Mouse (Mus musculus) hindbrain, embryonic 12.5 days (tissue): ENCODE measurements around the gene Gm37240. TPM values are rescaled to one million over a fixed set of nuclear protein-coding genes. Genes with fewer than 3 reads are reported as not detected.
"Not testable (repeated sequence)": the region's sequence is repeated elsewhere in the genome, so short reads cannot be mapped to it uniquely, and the experiment has no call there.

Source experiments
- ATAC-seq: fragments of 200-750 bp; cut with Nextera tagmentation; 2 replicates; pipeline ENCODE4 v1.8.0; 2017; ENCODE audit warnings: moderate TSS enrichment; ENCODE audit not compliant: low FRiP score
- H3K27ac ChIP-seq: fragments of 300-500 bp; sonication (generic); 2 replicates; pipeline ENCODE4 v1.5.1; 2016; ENCODE audit warnings: mild to moderate bottlenecking
- H3K27me3 ChIP-seq: fragments of 300-500 bp; sonication (generic); 2 replicates; pipeline ENCODE4 v1.6.1; 2016; ENCODE audit warnings: mild to moderate bottlenecking
- H3K36me3 ChIP-seq: fragments of 300-500 bp; sonication (generic); 2 replicates; pipeline ENCODE4 v1.6.1; 2016; ENCODE audit warnings: mild to moderate bottlenecking
- H3K4me1 ChIP-seq: fragments of 300-500 bp; sonication (generic); 2 replicates; pipeline ENCODE4 v1.6.1; 2016
- H3K4me2 ChIP-seq: fragments of 300-500 bp; sonication (generic); replicated peaks from 2 replicates; pipeline ENCODE4 v1.6.1; 2016; ENCODE audit warnings: mild to moderate bottlenecking
- H3K4me3 ChIP-seq: fragments of 300-500 bp; sonication (generic); 2 replicates; pipeline ENCODE4 v1.5.1; 2016; ENCODE audit warnings: mild to moderate bottlenecking
- H3K9ac ChIP-seq: fragments of 300-500 bp; sonication (generic); 2 replicates; pipeline ENCODE4 v1.6.1; 2016; ENCODE audit warnings: mild to moderate bottlenecking, moderate library complexity
- H3K9me3 ChIP-seq: fragments of 300-500 bp; sonication (generic); replicated peaks from 2 replicates; pipeline ENCODE4 v1.6.1; 2016; ENCODE audit warnings: mild to moderate bottlenecking
- WGBS: fragments of 180-500 bp; shearing (Covaris S2); methylation state at CpG from one replicate; pipeline ENCODE4 v1.1.7; 2016; 5-methylcytosine and 5-hydroxymethylcytosine counted together
- polyA plus RNA-seq: library from polyadenylated mRNA; unstranded; fragments of >200 nt; fragmentation: Nextera tagmentation; extraction: Ambion mirVana; gene quantifications from 2 replicates; pipeline ENCODE4 v1.2.1, GENCODE M21; 2016

Gene Gm37240
- polyA plus RNA-seq, 1 experiment from 2014 or later: 3.3 TPM

DNA sequence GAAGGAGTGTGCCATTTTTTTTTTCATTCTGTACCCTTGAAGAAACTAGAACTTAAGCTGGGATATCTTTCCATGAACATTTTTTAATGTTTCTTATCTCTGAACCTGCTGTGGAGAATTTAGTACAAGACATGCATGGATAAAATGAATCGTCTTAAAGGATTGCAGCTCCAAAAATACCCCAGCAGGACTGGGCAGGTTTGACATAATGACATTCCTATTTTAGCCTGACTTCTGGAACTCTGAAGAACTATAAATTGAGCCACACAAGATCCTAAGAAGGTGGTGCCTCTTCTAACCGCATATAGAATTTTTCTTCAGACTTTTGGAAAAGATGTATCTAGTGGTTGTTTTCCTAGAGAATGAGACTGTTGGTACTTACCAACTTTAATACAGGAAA is 1294.0 kb downstream of the Gm37240 start, which contains the start of gene Tigd4:
Gene Tigd4 (plus strand): TSS at position 301 of the 400 bp plus-strand sequence.
- no peaks in the 10 kb centered on the region for H3K9me3 ChIP-seq
- H3K27ac ChIP-seq: no peak within 1 kb of the TSS
- H3K4me2 ChIP-seq: no peak within 1 kb of the TSS
- no peaks in the 10 kb centered on the region for H3K36me3 ChIP-seq
- H3K4me1 ChIP-seq: 0 out of 2 replicates have a peak, but pooled peaks cover 3% of the 10 kb centered on the region
- H3K27me3 ChIP-seq: no peaks in the 10 kb centered on the region
- no peak within 1 kb of the TSS for H3K4me3 ChIP-seq
- no peak within 1 kb of the TSS for H3K9ac ChIP-seq
- 89% methylated on average over 2 of the region's 2 CpGs for WGBS
- ATAC-seq: no peak

DNA sequence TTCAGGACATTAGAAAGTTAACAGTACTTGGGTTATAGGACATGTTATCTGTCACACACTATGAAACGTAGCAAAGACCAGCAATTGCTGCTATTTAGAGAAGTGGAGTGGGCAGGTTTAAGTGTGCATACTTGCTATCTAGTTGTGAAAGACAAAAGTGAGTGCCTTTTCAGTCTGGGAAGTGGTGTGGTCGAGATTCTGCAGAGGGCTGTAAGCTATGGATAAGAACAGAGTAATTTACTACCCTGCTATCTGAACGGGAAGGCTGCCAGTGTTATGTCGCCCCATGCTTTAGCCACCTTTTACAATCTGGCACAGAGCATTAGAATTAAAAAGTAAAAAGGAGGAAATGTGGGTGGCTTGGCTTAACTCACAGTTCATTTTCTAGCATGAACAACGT is 1300.6 kb downstream of the Gm37240 start:
- H3K36me3 ChIP-seq: no peaks in the 10 kb centered on the region
- ATAC-seq: no peak
- no peak overlapping the region for H3K4me3 ChIP-seq
- no peak overlapping the region for H3K27ac ChIP-seq
- H3K9ac ChIP-seq: no peak overlapping the region
- no peaks in the 10 kb centered on the region for H3K27me3 ChIP-seq
- WGBS: 68% methylated on average over 5 of the region's 5 CpGs
- H3K4me2 ChIP-seq: no peak overlapping the region
- no peaks in the 10 kb centered on the region for H3K9me3 ChIP-seq
- peaks cover 6% of the 10 kb centered on the region for H3K4me1 ChIP-seq

- Histone ChIP-seq H3K9me3 (no peaks in the 10 kb centered on the region), H3K4me2 (peak overlapping the region; percentile 87), H3K36me3 (no peaks in the 10 kb centered on the region), H3K27me3 (no peaks in the 10 kb centered on the region), H3K4me3 (peak overlapping the region; percentile 78), H3K9ac (peak overlapping the region; percentile 84), H3K4me1 (peaks cover 23% of the 10 kb centered on the region), H3K27ac (peak overlapping the region; percentile 90)
- WGBS: under 1% methylated on average over 27 of the region's 27 CpGs
- no peak; the same call in none of the 2 replicates for ATAC-seq
Measured at GRCm38 (mm10) chr3:84582913-84583276, 1304.4 kb downstream of the Gm37240 start.

DNA sequence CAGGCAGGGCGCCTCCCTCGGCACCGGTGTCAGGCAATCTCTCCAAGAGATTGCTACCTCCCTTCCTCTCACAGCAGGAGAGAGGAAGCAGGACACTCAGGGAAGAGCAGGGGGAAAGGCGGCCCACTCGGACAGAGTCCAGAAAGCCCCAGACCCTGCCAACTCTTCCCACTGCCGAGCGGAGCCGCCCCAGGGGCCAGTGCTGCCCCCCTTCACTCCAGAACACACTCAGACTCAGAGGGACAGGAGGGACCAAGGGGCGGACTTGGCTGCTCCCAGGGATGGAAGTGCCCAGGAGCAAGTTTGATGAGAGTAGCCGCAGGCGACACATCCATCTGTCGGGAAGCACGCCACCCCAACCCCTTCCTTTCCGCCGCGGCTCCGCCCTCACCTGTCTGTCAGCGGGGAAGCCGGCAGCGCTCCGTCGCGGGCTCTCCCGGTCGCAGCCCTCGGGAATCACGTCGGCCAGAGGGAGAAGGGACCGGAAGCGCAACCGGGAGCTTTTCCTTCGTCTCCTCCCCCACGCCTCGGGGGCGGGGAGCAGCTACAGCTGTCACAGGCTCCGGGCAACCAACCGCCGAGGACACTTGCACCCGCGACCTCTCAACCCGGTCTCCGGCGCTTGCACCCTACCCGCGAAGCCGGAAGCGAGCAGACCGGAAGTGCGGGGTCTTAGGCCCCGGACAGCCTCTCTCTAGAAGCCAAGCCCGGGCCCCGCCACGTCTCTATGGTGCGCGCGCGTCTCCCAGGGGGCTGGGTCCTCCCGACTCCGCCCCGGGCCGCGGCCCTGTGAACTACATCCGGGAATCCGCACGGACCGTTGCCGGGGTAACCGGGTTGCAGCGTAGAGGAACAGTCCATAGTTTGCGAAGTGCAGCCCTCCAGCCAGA is 1305.0 kb downstream of the Gm37240 start, which contains the start of gene Arfip1:
Gene Arfip1 (minus strand): TSS at position 603 of the 890 bp plus-strand sequence.
- Histone ChIP-seq H3K9me3 (no peaks in the 10 kb centered on the region), H3K9ac (peak within 1 kb of the TSS; percentile 84), H3K4me3 (peak within 1 kb of the TSS; percentile 78), H3K4me1 (peaks cover 23% of the 10 kb centered on the region), H3K27me3 (no peaks in the 10 kb centered on the region), H3K36me3 (no peaks in the 10 kb centered on the region), H3K4me2 (peak within 1 kb of the TSS; percentile 87), H3K27ac (peak within 1 kb of the TSS; percentile 90)
- under 1% methylated on average over 66 of the region's 70 CpGs for WGBS
- ATAC-seq: peak; percentile 99

GRCm38 (mm10) chr3:84581696-84582022 is 1305.7 kb downstream of the Gm37240 start:
- H3K4me1 ChIP-seq: peaks cover 23% of the 10 kb centered on the region
- H3K27ac ChIP-seq: peak overlapping the region; percentile 90
- H3K27me3 ChIP-seq: no peaks in the 10 kb centered on the region
- H3K4me3 ChIP-seq: peak overlapping the region; percentile 78
- H3K9ac ChIP-seq: peak overlapping the region; percentile 84
- no peak for ATAC-seq
- no peaks in the 10 kb centered on the region for H3K36me3 ChIP-seq
- WGBS: 0% methylated on average over 4 of the region's 4 CpGs
- no peaks in the 10 kb centered on the region for H3K9me3 ChIP-seq
- peak overlapping the region; percentile 87 for H3K4me2 ChIP-seq

DNA sequence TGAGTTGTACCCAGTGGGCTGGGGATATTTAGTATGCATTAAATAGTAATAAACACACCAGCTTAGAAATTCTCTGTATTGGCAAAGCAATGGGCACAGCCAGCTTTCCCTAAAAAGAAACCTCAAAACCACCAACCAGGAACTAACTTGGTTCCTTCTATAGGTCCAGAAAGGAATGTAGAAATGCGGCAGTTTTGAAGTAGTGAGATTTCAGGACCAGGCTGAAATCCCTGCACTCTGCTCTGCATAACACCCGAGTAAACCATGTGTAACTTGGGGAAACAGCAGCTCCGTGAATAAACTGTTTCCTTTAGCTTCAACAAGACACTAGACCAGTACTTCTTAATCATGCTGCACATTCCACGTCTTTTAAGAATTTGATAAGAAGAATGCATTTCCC is 1306.6 kb downstream of the Gm37240 start:
- H3K9ac ChIP-seq: 0 out of 2 replicates have a peak overlapping the region, but pooled peaks have one; percentile 84
- no peaks in the 10 kb centered on the region for H3K27me3 ChIP-seq
- no peaks in the 10 kb centered on the region for H3K36me3 ChIP-seq
- ATAC-seq: no peak
- H3K4me1 ChIP-seq: peaks cover 23% of the 10 kb centered on the region
- 66% methylated on average over 4 of the region's 4 CpGs for WGBS
- no peak overlapping the region for H3K27ac ChIP-seq
- peak overlapping the region; percentile 87 for H3K4me2 ChIP-seq
- no peak overlapping the region for H3K4me3 ChIP-seq
- no peaks in the 10 kb centered on the region for H3K9me3 ChIP-seq

DNA sequence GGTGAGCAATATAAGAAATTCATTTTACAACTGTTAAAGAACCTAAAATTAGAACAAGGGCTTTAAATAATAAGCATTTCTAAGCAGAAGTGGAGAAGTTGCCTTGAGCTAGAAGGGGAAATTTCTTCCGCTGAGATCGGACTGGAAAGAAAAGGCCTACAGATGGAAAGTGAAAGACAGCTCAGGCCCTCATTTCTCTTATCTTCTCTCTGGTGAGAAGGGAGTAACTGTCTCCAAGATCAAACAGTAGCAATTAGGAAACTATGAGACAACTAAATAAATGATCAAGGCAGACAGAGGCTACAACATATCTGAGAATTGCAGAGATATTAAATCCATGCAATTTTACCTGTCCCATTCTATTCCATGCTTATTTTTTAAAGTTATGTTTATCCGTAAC is 1316.8 kb downstream of the Gm37240 start:
- no peak for ATAC-seq
- no peaks in the 10 kb centered on the region; the same call in 1 of the 2 replicates for H3K4me1 ChIP-seq
- H3K36me3 ChIP-seq: 0 out of 2 replicates have a peak, but pooled peaks cover 2% of the 10 kb centered on the region
- H3K9me3 ChIP-seq: no peaks in the 10 kb centered on the region
- no peak overlapping the region for H3K9ac ChIP-seq
- H3K27ac ChIP-seq: no peak overlapping the region
- H3K27me3 ChIP-seq: no peaks in the 10 kb centered on the region
- no peak overlapping the region for H3K4me2 ChIP-seq
- H3K4me3 ChIP-seq: no peak overlapping the region
- 89% methylated on average over 3 of the region's 3 CpGs for WGBS

DNA sequence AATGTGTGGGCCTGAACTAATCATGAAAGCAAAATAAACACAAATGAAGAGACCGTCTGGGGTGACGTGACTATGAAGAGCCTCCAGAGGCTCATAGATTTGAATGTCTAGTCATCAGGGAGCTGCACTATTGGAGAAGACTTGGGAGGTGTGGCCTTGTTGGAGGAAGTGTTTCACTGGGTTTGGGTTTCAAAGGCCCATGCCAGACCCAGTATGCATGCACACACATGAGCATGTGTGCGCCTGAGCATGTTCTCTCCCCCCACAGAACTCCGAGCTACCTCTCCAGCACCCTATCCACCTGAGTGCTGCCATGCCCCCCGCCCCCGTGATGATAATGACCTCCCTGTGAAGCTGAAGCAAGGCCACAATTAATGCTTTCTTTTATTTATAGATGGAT is 1317.7 kb downstream of the Gm37240 start:
- ATAC-seq: no peak
- WGBS: 74% methylated on average over 6 of the region's 6 CpGs
- H3K4me1 ChIP-seq: no peaks in the 10 kb centered on the region; the same call in 1 of the 2 replicates

GRCm38 (mm10) chr3:84568540-84568939 is 1318.8 kb downstream of the Gm37240 start:
- 0 out of 2 replicates have a peak, but pooled peaks cover 2% of the 10 kb centered on the region for H3K36me3 ChIP-seq
- no peak overlapping the region for H3K4me2 ChIP-seq
- H3K9ac ChIP-seq: no peak overlapping the region
- ATAC-seq: no peak
- H3K9me3 ChIP-seq: no peaks in the 10 kb centered on the region
- WGBS: 96% methylated on average over 6 of the region's 6 CpGs
- H3K27me3 ChIP-seq: no peaks in the 10 kb centered on the region
- H3K4me3 ChIP-seq: no peak overlapping the region
- H3K4me1 ChIP-seq: no peaks in the 10 kb centered on the region; the same call in 1 of the 2 replicates
- H3K27ac ChIP-seq: no peak overlapping the region

More for the DNA sequence above, 1317.7 kb downstream of the Gm37240 start:
- no peak overlapping the region for H3K4me3 ChIP-seq
- no peak overlapping the region for H3K9ac ChIP-seq
- H3K4me2 ChIP-seq: no peak overlapping the region
- no peaks in the 10 kb centered on the region for H3K9me3 ChIP-seq
- no peaks in the 10 kb centered on the region for H3K27me3 ChIP-seq
- H3K27ac ChIP-seq: no peak overlapping the region
- 0 out of 2 replicates have a peak, but pooled peaks cover 2% of the 10 kb centered on the region for H3K36me3 ChIP-seq

DNA sequence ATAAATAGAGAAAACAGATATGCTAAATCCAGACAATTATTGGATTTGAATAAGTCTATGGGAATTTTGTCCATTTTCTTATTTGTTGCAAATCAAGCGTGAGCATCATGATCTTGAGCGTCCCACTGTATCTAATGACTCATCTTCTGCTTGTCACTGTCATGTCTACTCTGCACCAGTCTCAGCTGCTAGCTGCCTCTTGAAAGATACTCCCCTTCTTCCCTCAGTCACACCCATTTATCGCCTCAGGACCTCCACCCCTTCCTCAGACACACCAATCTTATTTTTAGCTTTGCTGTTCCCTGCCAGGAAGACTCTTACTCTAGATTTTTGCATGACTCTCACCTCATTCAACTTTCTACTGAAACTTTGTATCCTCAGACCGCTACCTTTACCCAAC is 1323.9 kb downstream of the Gm37240 start:
- no peaks in the 10 kb centered on the region for H3K4me1 ChIP-seq
- whole genome bisulfite sequencing: 93% methylated on average over 4 of the region's 4 CpGs
- no peak overlapping the region for H3K27ac ChIP-seq
- H3K4me2 ChIP-seq: no peak overlapping the region
- no peaks in the 10 kb centered on the region for H3K36me3 ChIP-seq
- H3K9me3 ChIP-seq: no peaks in the 10 kb centered on the region
- no peak overlapping the region for H3K9ac ChIP-seq
- H3K4me3 ChIP-seq: no peak overlapping the region
- no peaks in the 10 kb centered on the region for H3K27me3 ChIP-seq
- no peak for ATAC-seq

DNA sequence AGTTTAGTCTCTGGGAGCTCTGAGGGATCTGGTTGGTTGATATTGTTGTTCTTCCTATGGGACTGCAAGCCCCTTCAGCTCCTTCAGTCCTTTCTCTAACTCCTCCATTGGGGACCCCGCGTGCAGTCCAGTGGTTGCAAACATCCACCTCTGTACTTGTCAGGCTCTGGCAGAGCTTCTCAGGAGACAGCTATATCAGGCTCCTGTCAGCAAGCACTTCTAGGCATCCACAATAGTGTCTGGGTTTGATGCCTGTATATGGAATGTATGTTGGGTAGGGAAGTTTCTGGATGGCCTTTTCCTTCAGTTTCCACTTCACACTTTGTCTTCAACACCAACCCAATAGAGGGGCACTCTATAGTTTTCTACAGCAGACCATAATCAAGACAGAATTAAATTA is 1324.4 kb downstream of the Gm37240 start:
- not testable (repeated sequence) for H3K4me1 ChIP-seq, H3K27ac ChIP-seq, H3K27me3 ChIP-seq, ATAC-seq, H3K4me2 ChIP-seq, H3K9ac ChIP-seq, H3K36me3 ChIP-seq, H3K4me3 ChIP-seq, H3K9me3 ChIP-seq
- 91% methylated on average over 2 of the region's 2 CpGs for WGBS

GRCm38 (mm10) chr3:84558301-84558700 is 1329.0 kb downstream of the Gm37240 start:
- 96% methylated on average over 3 of the region's 3 CpGs for WGBS
- Histone ChIP-seq H3K4me1 (peaks cover 2% of the 10 kb centered on the region; the same call in 1 of the 2 replicates), H3K36me3 (no peaks in the 10 kb centered on the region), H3K9me3 (no peaks in the 10 kb centered on the region), H3K4me3 (no peak overlapping the region), H3K27me3 (no peaks in the 10 kb centered on the region), H3K27ac (no peak overlapping the region), H3K9ac (no peak overlapping the region), H3K4me2 (no peak overlapping the region)
- no peak for ATAC-seq
